Mouse (Mus musculus) heart, adult 9 months (tissue): ENCODE results near the gene Zmiz1.

Experiments
- DNase-seq, 2 experiments: peaks; one replicate each; pipeline ENCODE4 v3.0.0; 2022; ENCODE audit warnings: low spot score in 2 of 2

The Zmiz1 gene

DNA sequence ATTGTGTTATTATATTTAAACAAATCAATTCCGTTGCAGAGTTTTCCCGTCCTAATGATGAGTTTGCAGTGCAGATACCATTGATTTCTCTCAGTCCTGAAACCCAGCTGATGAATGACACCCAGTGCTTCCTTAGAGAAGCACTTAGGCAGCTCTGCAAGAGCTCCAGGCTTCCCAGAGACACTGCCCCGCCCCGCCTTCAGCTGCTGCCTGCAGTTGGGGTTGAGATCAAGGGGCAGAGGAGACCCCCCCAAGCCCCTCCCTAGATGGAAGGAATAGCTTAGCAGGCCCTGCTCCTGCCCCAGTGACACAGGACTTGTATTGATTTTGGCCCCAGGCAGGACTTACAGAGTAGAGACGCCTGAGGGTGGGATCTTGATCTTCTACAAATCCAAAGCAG, 53.0 kb downstream of the Zmiz1 start:
- DNase-seq = no peak

DNA sequence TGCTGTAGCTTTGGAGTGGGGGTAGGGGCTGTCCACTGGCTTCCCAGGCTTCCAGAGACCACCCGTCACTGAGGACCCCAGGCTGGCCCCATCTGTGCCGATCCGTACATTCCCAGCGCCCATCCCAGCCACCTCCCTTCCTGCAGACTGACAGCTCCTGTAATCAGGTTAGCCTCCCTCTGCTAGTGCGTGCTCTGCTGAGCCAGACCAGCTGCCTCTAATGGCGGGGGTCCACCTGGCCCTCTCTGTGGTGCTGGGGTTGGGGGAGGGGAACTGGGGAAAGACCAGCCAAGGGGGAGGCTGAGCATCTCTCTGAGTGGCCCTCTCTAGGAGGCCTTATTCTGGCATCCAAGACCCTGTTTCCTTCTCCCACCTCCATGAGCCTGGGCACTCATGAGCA, 53.8 kb downstream of the Zmiz1 start:
- no peak for DNase-seq

DNA sequence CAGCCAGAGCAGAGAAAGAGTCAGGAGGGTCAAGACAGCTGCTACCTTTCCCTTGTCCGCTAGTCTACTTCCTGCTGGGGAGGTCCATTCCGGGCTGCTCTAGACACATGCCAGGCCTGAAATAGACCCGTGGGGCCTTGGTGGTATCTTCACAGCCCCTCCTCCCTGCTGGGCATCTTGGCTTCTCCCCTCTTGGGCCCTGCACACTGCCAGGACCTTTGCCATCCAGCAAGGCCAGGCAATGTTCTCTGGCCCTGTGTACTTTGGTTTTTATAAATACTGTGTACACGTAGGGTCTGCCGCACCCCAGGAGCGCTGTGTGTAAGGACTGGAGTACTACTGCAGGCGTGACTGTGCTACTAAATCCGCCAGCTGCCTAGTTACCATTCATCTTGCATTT, 54.5 kb downstream of the Zmiz1 start:
- peak in 1 of 2 experiments; percentile 75 for DNase-seq

DNA sequence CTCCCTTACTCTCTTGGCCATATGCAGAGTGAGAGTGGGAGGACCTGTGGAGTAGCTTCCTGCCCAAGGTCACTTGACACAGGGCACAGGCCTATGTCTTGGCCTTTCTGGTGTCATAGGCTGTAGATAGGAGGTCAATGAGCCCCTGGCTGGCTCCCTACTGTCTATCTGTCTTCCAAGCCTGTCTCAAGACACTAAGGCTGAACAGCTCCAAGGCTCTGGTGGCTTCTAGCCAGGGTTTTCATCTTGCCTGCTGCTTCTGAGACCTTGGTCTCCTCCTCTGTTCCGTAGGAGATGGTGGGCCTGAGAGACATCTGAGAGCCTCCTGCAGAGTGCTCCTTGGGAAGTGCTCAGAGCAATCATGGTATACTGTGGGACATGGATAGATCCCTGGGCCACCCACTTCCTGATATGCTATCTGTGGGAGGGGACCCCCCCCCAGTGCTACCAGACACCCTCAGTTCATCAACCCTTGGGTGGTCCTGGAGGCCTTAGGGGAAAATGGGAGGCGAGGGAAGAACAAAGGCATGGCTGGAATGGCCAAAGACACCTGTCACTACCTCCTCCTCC, 56.0 kb downstream of the Zmiz1 start:
- DNase-seq = no peak

DNA sequence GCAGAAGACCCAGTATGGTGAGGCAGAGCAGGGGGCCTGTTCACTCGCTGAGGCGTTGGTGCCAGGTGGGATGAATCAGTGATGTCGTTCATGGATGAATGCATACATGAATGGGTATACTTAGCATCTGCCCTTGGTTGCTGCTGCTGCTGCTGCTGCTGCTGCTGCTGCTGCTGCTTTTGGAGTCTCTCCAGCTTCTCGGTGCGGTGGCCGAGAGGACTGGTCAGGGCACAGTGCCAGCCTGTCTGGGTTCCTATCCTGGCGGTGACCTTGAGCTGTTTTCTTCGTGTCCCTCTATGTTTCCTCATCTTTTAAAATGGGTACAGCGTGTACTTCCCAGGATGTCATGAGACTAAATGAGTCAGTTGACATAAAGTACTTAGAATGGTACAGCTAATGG, 56.9 kb downstream of the Zmiz1 start:
- DNase-seq = no peak

DNA sequence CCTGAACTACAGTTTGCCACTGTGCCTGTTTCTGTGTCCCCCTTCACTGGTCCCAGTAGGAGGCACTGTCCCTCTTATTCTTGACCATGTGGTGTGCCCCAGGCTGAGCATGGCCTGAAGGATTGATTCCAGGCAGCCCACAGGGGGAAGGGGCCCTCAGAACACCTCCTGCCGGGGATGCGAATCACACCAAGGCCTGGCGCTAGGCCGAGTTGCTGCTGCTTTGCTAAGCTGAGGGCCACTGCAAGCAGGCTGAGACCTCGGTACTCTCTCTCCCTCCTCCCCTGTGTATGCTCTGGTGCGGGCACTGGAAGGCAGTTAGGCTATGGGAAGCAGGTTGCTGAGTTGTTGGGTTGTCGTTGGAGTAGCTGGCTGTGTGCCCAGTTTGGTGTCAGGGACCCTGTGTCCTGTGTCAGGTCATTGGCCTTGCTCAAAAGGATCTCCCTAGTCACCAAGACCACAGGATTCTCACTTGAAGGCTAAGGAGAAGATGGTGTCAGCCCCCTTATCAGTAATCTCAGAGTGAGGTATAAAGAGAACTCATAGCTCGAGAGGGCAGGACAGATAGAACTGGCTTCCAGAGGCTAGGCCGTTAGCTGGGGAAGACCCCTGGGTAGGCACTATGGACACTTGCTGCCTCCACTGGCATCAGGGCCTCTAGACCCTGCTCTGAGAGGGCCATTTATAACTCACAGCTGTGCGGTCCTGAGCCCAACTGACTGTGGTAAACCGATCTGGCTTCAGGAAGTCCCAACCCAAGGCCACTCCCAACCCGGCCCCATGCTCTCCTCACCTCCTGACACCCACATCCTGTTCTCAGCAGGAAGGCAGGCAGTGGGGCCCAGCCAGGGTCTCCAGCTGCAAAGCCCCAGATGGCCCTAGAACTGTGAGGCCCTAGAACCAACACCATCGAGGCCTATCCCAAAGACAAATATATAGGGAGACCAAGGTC, 57.9 kb downstream of the Zmiz1 start:
- peak; percentile 60 to 85 for DNase-seq

DNA sequence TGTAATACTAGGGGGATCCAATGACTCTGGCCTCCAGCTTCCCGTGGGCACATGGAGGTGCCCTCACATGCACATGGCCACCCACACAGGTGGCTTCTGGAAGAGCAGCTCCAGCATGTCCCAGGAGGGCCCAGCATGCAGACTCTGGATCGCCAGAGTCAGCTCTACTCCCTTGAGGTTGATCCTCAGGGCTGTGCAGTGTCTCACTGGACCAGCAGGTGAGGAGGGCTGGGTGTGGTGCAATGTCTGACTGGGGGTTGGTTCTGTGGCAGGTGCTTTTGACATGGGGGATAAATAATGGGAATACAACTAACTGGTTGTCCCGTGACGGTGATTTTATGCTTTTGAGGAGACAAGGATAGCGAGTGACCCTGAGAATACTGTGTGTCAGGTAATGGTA, 59.7 kb downstream of the Zmiz1 start:
- no peak for DNase-seq

DNA sequence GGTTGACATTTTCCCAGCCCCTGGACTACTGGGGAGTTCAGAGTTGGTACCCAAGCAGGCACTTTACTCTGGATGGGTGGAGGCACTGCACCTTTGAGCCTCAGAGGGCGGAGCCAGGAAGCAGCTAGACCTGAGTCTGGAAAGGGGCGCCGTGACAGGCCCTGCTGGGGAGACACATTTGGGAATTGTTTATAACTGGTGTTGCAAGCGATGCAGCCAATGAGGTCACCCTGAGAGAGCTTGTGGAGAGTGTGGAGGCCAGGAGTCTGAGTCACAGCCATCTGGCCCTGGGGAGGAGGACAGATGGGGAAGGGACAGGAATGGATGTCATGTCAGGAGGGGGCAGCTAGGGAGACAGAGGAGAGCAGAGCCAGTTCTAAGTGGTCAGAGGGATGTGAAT, 60.7 kb downstream of the Zmiz1 start:
- peak; percentile 82 to 83 for DNase-seq

DNA sequence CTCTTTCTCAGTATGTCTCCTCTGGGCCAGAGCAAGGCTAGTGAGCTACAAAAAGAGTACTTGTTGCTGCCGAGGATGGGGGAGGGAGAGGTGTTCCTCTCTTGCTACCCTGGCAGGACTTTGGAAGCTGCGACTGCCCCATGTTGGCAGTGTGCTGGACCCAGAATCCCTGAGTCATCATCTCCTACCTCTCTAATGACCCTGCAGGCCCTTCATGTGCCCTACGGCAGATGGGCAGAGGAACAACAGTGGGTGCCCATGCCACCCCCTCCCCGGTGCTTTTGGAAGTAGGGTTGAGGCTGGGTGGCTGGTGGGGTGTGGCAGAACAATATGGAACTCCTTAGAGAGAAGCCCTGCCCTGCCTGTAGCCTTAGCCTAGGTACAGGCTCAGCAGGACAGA, 61.6 kb downstream of the Zmiz1 start:
- peak in 1 of 2 experiments; percentile 68 for DNase-seq

DNA sequence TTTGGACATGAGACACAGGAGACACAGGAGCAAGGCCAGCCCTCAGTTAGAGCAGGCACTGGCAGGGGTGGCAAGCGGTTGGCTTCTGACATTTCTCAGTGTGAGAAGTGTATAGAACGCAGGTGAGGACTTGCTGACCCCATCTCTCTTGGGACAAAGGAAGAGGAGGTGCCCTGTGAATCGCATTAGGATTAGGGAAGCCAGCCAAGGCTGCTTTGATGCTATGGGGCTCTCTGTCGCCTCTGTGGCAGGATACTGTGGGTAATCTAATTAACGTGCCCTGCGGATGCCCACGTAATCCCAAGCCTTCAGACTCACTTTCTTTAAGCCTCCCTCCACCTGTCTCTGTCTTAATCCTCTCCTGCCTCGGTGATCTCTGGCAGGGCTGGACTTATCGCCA, 62.0 kb downstream of the Zmiz1 start:
- no peak for DNase-seq

DNA sequence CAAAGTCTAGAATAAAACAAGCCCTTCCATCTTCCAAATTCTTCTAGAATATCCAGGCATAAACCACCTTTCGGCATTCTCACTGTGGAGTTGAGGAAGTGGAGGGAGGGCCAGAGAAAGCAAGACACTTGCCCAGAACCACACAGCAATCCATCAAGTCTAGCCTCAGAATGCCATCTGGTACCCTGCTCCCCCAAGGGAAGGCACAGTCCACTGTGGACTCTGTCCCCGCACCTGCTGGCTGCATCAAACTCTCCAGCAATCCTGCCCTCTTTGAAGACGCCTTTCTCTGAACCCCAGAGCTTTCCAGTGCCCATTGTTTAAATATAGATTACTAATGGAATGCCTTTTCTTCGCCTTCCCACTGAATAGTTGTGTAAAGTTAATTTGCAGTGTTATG, 62.5 kb downstream of the Zmiz1 start:
- no peak for DNase-seq

DNA sequence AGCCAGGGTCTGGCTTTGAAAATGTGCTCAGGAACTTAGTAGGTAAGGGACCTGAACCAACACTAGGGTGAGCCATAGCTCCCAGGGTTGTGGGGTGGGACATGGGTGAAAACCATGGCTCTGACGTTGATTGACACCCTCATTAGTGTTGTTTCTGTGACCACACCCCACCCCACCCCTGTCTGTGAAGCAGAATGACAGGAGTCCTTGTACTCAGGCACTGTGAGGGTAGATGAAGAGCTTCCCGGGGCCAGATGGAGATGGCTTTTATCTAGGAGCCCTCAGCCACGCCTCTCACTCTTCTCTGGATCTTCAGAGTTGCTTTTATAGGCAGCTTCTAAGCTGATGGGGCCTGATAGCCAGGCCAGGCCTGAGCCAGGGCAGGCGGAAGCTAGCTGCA, 63.4 kb downstream of the Zmiz1 start:
- DNase-seq = no peak

DNA sequence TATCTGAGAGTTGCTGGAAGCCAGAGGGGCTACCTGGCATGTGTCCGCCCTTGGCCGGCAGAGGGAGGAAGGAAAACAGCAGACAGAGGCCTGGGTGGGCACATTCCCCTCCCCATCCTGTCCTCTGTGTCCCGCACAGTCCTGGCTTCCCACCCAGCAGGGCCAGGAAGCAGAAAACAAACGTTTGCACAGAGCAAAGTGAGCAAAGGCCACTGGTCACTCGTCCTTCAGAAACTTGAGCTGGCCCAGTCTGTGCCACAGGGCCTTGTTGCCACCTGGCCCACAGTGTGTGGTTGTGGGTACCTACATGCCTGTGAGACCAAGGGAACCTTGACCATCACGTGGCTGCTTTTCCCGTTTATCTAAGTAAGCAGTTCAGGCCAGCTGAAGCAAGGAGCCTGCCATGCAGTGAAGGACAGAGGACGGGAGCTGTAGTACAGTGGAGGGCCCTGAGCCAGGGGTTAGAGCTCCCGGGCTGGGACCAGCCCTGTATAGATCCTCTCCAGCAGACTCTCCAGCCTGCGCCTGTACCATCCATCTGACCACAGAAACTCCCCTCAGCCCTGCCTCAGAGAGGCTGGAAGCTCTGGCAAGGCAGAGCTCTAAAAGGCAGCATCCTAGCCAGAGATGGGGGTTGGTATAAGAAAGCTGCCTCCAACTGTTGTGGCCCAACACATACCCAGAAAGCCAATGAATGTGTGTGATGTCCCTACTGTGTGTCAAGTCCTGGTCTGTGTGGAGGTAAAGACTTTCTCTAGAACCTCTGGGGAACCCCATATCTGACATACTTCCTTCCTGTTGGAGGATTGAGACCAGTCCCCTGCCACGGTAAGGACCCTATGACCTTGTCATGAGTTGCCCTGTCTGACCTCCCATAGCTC, 64.5 kb downstream of the Zmiz1 start:
- peak in 1 of 2 experiments; percentile 65 for DNase-seq

DNA sequence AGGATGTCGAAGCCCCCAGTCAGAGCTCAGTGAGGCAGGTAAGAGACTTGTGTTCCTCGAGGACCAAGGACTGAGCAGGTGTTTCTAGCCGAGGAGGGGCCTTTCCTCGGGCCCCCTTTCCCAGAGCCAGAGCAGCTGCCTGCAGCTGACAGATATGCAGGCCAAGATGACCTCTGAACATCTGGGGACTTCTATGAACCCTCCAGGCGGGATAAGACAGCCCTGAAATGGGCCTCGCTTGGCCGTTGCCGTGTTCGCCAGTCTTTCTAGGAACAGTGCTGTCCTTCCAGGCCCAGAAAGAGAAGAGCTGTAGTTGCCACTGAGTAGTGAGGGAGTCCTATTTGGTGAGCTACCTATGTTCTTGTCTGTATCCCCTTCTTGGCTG, 65.1 kb downstream of the Zmiz1 start:
- DNase-seq = no peak

DNA sequence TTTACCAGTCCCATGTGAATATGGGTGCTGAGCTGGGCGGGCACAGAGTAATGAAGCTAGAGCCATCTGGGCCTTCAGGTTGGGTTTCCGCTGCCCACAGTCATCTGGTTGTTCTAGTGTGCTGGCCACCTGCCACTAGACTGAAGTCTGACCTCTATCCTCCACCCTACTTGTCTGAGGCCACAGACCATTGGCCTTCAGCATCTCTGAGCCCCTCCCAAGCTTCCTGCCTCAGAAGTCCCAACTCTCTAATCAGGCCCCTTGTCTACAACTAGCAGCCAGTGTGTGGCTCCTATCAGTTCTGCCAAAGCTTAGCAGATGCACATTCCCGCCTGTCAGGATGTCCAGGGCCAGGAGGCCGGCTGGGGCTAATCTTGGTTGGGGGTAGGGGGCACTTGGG, 65.9 kb downstream of the Zmiz1 start:
- DNase-seq = peak in 1 of 2 experiments; percentile 68

DNA sequence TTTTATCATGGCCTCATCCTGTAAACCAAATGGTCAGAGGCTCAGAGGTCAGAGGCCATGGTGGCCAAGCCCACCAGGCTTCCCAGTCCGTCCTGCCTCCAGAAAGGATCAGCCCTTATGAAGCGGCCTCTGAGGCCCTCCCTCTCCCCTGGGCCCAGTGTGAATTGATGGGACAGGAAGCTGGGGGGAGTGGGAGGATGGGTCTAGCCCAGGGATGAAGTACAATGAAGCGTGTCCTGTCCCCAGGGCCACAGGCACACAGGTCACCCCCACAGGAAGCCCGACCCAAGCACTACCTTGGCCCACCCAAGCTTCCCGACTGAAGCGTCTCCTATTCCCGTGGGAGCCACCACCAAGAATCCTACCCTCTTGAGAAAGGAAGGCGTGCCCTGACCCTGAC, 66.7 kb downstream of the Zmiz1 start:
- DNase-seq = peak; percentile 83 to 91

DNA sequence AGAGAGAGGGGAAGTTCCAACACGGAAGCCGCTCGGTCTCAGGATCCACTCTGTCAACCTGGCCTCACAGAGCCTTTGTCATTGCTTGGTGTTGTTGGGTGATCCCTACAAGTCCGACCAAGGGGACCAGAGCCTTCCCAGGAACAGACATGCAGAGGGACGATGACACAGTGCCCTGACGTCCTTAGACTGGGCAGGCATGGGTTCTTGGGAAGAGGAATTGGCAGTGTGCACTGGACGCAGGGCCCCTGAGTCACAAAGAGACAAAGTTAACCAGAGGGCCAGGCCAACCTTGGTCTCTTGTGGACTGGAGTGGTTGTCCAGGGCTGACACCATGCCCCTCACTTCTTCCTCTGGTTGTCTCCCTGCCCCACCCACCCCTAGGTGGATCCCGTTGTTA, 67.9 kb downstream of the Zmiz1 start:
- no peak for DNase-seq

DNA sequence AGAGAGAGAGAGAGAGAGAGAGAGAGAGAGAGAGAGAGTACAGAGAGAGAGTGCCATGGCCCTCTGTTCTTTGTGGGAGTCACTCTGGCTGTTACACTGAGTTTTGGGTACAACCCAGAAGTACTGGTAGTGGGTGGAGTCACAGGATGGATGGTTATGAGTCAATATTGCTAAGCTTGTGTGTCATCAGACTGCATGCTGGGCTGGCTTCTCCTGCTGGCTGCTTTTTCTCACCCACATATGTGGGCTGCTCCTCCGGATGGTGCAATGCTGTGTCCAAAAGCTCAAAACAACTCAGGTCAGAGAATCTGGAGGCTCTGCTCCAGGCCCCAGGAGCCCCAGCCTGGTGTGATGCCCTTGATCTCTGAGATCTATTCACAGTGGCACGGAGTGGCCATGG, 68.3 kb downstream of the Zmiz1 start:
- peak in 1 of 2 experiments; percentile 51 for DNase-seq

DNA sequence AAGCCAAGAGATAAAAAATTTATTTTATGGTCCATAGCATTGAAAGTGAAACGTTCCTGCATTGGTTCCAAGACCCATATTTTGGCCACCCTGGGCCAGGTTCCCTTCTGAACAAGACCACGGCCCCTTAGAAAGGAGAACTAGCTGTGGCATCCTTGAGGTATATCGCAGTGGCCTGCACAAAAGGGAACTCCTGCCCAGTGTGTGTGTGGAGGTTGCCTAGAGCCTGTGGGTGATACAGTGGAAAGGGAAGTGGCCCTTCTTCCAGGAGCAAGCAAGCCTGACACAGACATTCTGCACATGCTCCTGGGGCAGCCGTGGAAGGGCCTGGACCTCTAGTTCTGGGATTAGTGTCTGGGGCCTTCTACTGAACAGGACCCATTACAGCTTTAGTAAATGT, 71.4 kb downstream of the Zmiz1 start:
- DNase-seq = no peak

DNA sequence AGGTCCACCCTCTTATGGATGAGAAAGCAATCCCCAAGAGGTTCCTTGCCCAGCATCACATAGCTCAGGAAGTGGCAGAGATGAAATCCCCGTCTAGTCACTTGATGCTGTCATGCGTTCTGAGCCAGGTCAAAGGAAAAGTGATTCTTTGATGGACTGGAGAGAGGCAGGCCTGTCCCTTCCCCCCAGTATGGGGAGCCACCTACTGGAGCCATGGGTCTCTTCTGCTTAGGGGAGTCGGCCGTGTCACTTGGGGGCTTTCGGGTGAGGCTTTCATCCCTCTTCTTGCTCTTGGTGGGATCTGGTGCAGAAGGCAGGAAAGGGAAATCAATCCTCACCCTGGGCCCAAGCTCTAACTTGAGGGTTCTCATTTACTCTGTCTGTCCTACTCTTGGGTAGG, 71.8 kb downstream of the Zmiz1 start:
- no peak for DNase-seq

DNA sequence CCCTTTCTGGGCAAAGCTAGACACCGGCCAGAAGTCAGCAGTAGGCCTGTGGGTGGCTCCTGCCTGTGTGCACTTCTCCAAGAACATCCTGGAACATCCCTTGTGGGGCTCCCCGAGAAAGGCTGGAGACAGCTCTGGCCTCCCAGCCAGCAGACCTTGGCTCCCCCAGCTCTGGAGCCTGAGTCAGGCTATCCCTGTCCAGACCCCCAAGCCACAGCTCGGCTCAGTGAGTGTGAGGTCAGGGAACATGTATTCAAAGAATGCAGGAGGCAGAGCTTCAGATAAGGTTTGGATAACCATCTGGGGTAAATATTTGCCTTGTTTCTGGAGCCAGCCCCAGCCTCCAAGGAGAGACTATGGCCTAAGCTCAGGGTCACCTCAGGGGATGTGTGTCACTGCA, 74.0 kb downstream of the Zmiz1 start:
- no peak for DNase-seq

DNA sequence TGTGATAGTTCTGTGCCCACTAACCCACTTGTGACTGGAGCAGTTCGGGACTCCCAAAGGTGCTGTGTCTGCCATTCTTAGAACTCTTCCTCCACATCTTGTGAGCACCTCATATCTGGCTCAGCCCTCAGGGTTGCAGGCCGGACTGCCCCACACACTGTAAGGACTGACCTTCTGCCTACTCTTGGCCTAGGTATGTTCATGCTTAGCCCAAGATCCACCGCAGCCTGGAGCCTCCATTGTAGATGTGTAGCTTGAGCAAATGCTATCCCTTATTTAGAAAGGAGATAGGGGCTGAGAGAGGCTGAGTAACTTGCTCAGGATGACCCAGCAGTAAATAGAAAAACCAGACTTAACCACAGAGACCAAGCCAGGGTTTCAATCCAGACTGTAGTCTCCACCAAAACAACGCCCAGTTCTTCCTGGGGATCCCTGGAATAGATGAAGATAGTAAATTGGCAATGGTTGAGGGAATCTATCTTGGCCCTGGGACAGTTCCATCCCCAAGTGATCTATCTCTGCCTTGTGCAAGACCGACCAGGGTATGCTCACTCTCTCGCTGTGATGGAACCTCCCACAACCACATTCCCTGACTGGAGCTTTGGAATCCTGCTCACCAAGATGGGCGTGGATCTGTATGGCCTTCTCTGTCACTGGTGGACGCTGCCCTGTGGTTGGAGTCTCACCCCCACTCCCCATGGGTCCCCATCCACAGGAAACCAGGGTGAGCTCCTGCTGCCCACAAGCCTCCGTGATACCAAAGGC, 74.8 kb downstream of the Zmiz1 start:
- no peak for DNase-seq
